Mouse (Mus musculus) kidney, embryonic 14.5 days (tissue): Measurements from ENCODE around the gene Tbl2. TPM values are rescaled to one million over a fixed set of nuclear protein-coding genes. Genes with fewer than 3 reads are reported as not detected.

Source experiments
- ATAC-seq: fragments of 200-750 bp; cut with Nextera tagmentation; 2 replicates; pipeline ENCODE4 v1.8.0; 2017; ENCODE audit warnings: moderate number of reproducible peaks, mild to moderate bottlenecking, moderate TSS enrichment, moderate library complexity; ENCODE audit not compliant: low FRiP score, low TSS enrichment
- H3K27ac ChIP-seq: fragments of 300-500 bp; sonication (generic); 2 replicates; pipeline ENCODE4 v1.5.1; 2014; ENCODE audit warnings: low read depth, mild to moderate bottlenecking, low read length, moderate library complexity, mixed read lengths
- H3K27me3 ChIP-seq: fragments of 300-500 bp; sonication (generic); 2 replicates; pipeline ENCODE4 v1.6.1; 2014; ENCODE audit warnings: mild to moderate bottlenecking, low read length; ENCODE audit not compliant: control insufficient read depth, insufficient read depth
- H3K36me3 ChIP-seq: fragments of 300-500 bp; sonication (generic); 2 replicates; pipeline ENCODE4 v1.6.1; 2014; ENCODE audit warnings: low read length, mixed read lengths; ENCODE audit not compliant: control insufficient read depth, insufficient read depth
- H3K4me1 ChIP-seq: fragments of 300-500 bp; sonication (generic); 2 replicates; pipeline ENCODE4 v1.6.1; 2014; ENCODE audit warnings: low read length, mixed read lengths; ENCODE audit not compliant: control insufficient read depth, insufficient read depth
- H3K4me2 ChIP-seq: fragments of 300-500 bp; sonication (generic); replicated peaks from 2 replicates; pipeline ENCODE4 v1.6.1; 2014; ENCODE audit warnings: low read depth, mild to moderate bottlenecking, low read length
- H3K4me3 ChIP-seq: fragments of 300-500 bp; sonication (generic); 2 replicates; pipeline ENCODE4 v1.5.1; 2014; ENCODE audit warnings: mild to moderate bottlenecking, low read length
- H3K9ac ChIP-seq: fragments of 300-500 bp; sonication (generic); 2 replicates; pipeline ENCODE4 v1.6.1; 2014; ENCODE audit warnings: low read depth, mild to moderate bottlenecking, low read length, moderate library complexity
- H3K9me3 ChIP-seq: fragments of 300-500 bp; sonication (generic); 2 replicates; pipeline ENCODE4 v1.6.1; 2016; ENCODE audit warnings: low read length; ENCODE audit not compliant: control insufficient read depth
- WGBS: fragments of 180-500 bp; shearing (Covaris S2); extraction: QIAGEN DNeasy Blood & Tissue Kit; methylation state at CpG from one replicate; pipeline ENCODE4 v1.1.7; 2014; 5-methylcytosine and 5-hydroxymethylcytosine counted together
- microRNA-seq: library from miRNA; unstranded; fragments of <30 nt; microRNA quantifications from one replicate; pipeline ENCODE4, GENCODE M21; 2016
- polyA plus RNA-seq: library from polyadenylated mRNA; unstranded; fragments of >200 nt; fragmentation: Nextera tagmentation; extraction: Ambion mirVana; gene quantifications from 2 replicates; pipeline ENCODE4 v1.2.1, GENCODE M21; 2014

The Tbl2 gene
- polyA plus RNA-seq, 1 experiment from 2014 or later = 24.5 TPM

DNA sequence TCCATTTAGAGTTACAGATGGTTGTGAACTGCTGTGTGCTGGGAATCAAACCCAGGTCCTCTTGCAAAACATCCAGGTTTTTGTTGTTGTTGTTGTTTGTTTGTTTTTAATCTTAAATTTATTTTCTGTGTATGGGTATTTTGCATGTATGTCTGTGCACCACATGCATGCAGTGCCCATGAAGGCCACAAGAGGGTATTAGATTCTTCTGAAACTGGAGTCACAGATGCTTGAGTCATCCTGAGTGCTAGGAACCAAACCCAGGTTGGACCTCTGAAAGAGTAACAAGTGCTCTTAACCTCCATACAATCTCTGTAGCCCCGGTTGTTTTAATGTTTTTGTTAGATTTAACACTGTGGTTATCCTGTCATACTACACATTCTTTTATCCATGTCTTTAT is 58.7 kb downstream of the Tbl2 start:
- H3K36me3 ChIP-seq = peaks cover 95% of the 10 kb centered on the region
- no peaks in the 10 kb centered on the region for H3K4me1 ChIP-seq
- no peaks in the 10 kb centered on the region for H3K9me3 ChIP-seq
- H3K4me3 ChIP-seq = no peak overlapping the region
- no peaks in the 10 kb centered on the region for H3K27me3 ChIP-seq
- ATAC-seq = no peak
- no peak overlapping the region for H3K27ac ChIP-seq
- no peak overlapping the region for H3K9ac ChIP-seq
- WGBS = 95% methylated on average over 1 of the region's 1 CpGs
- no peak overlapping the region for H3K4me2 ChIP-seq

Small RNA genes within 50 kb of the gene (microRNA-seq; reads per million reads assigned to microRNA genes)
- gene Gm25315 = not detected

Other genes starting within 250 kb of the Tbl2 start
- not detected in 2 replicates for gene Tmem270, start 242.9 kb upstream of the Tbl2 start, polyA plus RNA-seq
- gene Cldn13, start 234.1 kb upstream of the Tbl2 start, polyA plus RNA-seq = 0.20 and 0.24 TPM in 2 replicates
- 19.4 and 26.6 TPM in 2 replicates for gene Mettl27, start 217.3 kb upstream of the Tbl2 start, polyA plus RNA-seq
- gene Cldn4, start 202.7 kb upstream of the Tbl2 start, polyA plus RNA-seq = 73.4 and 76.1 TPM in 2 replicates
- 47.0 and 54.7 TPM in 2 replicates for gene Cldn3, start 163.4 kb upstream of the Tbl2 start, polyA plus RNA-seq
- gene Abhd11, start 140.5 kb upstream of the Tbl2 start, polyA plus RNA-seq = 73.5 and 78.9 TPM in 2 replicates
- 11.5 and 13.5 TPM in 2 replicates for gene Stx1a, start 126.2 kb upstream of the Tbl2 start, polyA plus RNA-seq
- 33.4 and 34.4 TPM in 2 replicates for gene Dnajc30, start 85.5 kb upstream of the Tbl2 start, polyA plus RNA-seq
- gene Bud23, start 84.7 kb upstream of the Tbl2 start, polyA plus RNA-seq = 118 and 156 TPM in 2 replicates
- gene Vps37d, start 71.4 kb upstream of the Tbl2 start, polyA plus RNA-seq = 8.9 and 12.6 TPM in 2 replicates
- gene Mlxipl, start 59.8 kb upstream of the Tbl2 start, polyA plus RNA-seq = 3.9 and 6.4 TPM in 2 replicates
- 47.9 and 56.1 TPM in 2 replicates for gene Bcl7b, start 18.6 kb downstream of the Tbl2 start, polyA plus RNA-seq
- 35.8 and 68.8 TPM in 2 replicates for gene Baz1b, start 37.6 kb downstream of the Tbl2 start, polyA plus RNA-seq
- gene Fzd9, start 101.6 kb downstream of the Tbl2 start, polyA plus RNA-seq = 0.54 and 1.1 TPM in 2 replicates
- not detected in 2 replicates for gene Fkbp6, start 200.4 kb downstream of the Tbl2 start, polyA plus RNA-seq
- not detected in 2 replicates for gene Trim50, start 203.6 kb downstream of the Tbl2 start, polyA plus RNA-seq
- 27.1 and 29.2 TPM in 2 replicates for gene Nsun5, start 220.3 kb downstream of the Tbl2 start, polyA plus RNA-seq
- 15.5 and 20.7 TPM in 2 replicates for gene Pom121, start 244.9 kb downstream of the Tbl2 start, polyA plus RNA-seq